Mouse (Mus musculus): ENCODE measurements around the gene Prdm2.

The Prdm2 gene

GRCm38 (mm10) chr4:143100157-143100556 is 112.6 kb downstream of the Prdm2 start:
- no peak for DNase-seq

GRCm38 (mm10) chr4:143099288-143100039 is 113.3 kb downstream of the Prdm2 start:
- DNase-seq = no peak

- DNase-seq = no peak
Observed at GRCm38 (mm10) chr4:143092082-143092701, 120.6 kb downstream of the Prdm2 start.

GRCm38 (mm10) chr4:143090551-143090950 is 122.2 kb downstream of the Prdm2 start:
- no peak for DNase-seq

GRCm38 (mm10) chr4:143074071-143074765 is 138.6 kb downstream of the Prdm2 start:
- peak; percentile 7 for DNase-seq

- DNase-seq = no peak
Observed at GRCm38 (mm10) chr4:143071791-143072190, 141.0 kb downstream of the Prdm2 start.

GRCm38 (mm10) chr4:143067006-143067405 is 145.8 kb downstream of the Prdm2 start:
- no peak for DNase-seq

- no peak for DNase-seq
Observed at GRCm38 (mm10) chr4:143058765-143059344, 153.9 kb downstream of the Prdm2 start.
